Mouse (Mus musculus) C2C12 (cell line): ENCODE measurements at regions not wholly inside any gene's neighbourhood (a gene's known extent, or its start where the extent isn't known, plus 50 kb on each side); places are given as distances from the start of the nearest gene placed in this dataset.

Experiments
- CTCF ChIP-seq: IDR thresholded peaks from one replicate; pipeline ENCODE4 v1.5.1; 2011; ENCODE audit not compliant: control insufficient read depth, insufficient read depth, insufficient read length
- USF1 ChIP-seq: IDR thresholded peaks from one replicate; pipeline ENCODE4 v1.6.1; 2011; ENCODE audit warnings: low read depth, mild to moderate bottlenecking, control low read depth, moderate library complexity

- no peak for TF ChIP-seq CTCF
- no peak for TF ChIP-seq USF1
Observed at GRCm38 (mm10) chr2:173380341-173380761, 104.0 kb upstream of the Pmepa1 start.
